Mouse (Mus musculus) heart, postnatal 4 days (tissue): ENCODE measurements at regions not wholly inside any gene's neighbourhood (a gene's known extent, or its start where the extent isn't known, plus 50 kb on each side); places are given as distances from the start of the nearest gene placed in this dataset.
A peak's percentile ranks its signal among the peaks of the same experiment; 100 is the strongest.

Source experiments
- DNase-seq: peaks from one replicate; pipeline ENCODE4 v3.0.0; 2021

- DNase-seq: no peak
Observed at GRCm38 (mm10) chr6:31283973-31284372, 114.6 kb upstream of the Mkln1 start.

DNA sequence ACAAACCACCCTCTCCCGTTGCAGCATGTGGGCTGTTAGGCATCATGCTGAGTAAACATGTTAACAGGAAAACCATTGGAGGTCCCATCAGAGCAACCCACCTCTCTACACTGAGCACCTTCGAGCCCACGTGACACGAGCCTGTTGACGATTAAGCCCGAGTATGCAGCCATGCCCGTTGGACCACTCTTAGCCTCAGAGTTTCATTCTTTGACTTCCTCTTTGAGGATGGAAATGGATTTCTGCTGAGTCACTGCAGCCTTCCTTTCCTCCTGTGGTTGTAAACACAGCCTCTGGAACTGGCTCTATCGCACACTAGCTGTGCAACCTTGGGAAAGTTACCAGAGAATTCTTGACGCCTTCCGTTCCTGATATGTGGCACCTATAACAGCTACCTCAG lies 114.1 kb upstream of the Mkln1 start:
- no peak for DNase-seq

- DNase-seq: no peak
Observed at GRCm38 (mm10) chr6:31285064-31285463, 113.5 kb upstream of the Mkln1 start.

GRCm38 (mm10) chr6:31285981-31286737 lies 112.4 kb upstream of the Mkln1 start:
- no peak for DNase-seq

DNA sequence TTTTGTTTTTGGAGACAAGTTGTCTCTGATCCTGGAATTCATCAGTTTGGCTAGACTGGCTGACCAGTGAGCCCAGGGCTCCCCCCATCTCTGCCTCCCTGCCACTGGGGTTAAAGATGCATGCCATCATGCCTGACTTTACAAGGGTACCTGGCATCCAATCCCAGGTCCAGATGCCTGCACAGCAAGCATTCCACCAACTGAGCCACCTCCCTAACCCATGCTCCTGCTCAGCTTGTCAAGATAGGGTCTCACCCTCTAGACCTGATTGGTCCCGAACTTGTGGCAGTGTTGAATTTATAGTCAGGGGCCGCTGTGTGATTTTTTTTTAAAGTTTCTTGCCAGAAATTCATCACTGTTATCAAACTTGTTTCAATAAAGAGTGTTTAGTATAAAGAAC lies 111.4 kb upstream of the Mkln1 start:
- no peak for DNase-seq

DNA sequence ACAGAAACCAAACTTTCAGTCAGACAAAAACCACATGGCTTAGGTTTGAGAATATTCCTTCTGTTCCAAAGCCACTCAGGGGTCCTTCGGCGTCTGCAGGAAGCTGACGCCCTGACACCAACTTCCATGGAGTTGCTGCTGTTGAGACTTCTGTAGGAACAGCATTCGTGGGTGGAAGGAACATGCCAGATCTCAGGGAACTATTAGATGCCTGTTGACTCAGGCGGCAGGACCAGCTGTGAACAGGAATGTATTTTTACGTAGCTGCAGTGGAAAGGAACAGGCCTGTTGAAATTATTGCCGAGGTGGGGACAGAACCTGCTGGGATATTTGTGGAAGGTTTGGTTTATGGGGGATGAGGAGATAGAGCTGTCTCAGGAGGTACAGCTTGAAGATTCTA lies 110.8 kb upstream of the Mkln1 start:
- DNase-seq: no peak

GRCm38 (mm10) chr6:31288421-31289233 lies 109.9 kb upstream of the Mkln1 start:
- DNase-seq: peak; percentile 22

GRCm38 (mm10) chr6:31289234-31289486 lies 109.4 kb upstream of the Mkln1 start:
- DNase-seq: no peak

GRCm38 (mm10) chr6:31292081-31292480 lies 106.5 kb upstream of the Mkln1 start:
- DNase-seq: no peak

- DNase-seq: no peak
Observed at GRCm38 (mm10) chr6:31293008-31293407, 105.5 kb upstream of the Mkln1 start.

DNA sequence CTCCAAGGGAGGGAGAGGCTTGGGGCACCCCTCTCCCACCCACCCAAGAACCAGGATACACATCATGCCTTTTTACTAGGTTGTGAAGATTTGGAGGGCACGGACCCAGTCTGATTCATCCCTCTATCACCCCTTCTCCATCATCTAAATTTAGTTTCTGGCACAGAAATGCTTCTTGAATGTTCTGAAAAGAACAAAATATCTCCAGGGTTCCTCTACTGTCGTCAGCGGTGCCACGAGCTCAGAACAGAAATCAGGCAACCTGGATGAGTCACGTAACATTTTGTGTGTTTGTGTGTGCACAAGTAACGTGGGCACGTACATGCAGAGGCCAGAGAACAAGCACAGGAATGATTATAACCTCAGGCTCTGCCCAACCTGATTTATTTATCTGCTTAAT lies 99.1 kb upstream of the Mkln1 start:
- DNase-seq: no peak

- DNase-seq: no peak
Observed at GRCm38 (mm10) chr6:31305736-31306135, 92.8 kb upstream of the Mkln1 start.

- DNase-seq: peak; percentile 42
Observed at GRCm38 (mm10) chr6:31307047-31307633, 91.4 kb upstream of the Mkln1 start.

- DNase-seq: no peak
Observed at GRCm38 (mm10) chr6:31307899-31308298, 90.6 kb upstream of the Mkln1 start.

DNA sequence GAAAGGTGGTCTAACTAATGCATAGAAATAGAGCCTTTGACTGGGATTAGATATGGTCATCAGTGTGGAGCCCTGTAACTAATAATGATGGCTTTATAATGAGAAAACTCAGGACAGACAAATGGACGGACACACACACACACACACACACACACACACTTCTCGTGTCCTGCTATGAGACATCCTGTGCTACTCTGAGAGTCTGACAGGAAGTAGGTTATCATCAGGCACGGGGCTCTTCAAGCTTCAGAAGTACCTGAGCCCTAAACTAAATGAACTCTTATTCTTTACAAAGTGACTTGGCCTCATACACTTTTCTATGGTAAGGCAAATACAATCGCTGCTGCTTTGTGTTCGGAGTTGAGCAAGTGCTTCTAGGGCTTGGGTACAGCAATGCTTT lies 87.9 kb upstream of the Mkln1 start:
- no peak for DNase-seq

DNA sequence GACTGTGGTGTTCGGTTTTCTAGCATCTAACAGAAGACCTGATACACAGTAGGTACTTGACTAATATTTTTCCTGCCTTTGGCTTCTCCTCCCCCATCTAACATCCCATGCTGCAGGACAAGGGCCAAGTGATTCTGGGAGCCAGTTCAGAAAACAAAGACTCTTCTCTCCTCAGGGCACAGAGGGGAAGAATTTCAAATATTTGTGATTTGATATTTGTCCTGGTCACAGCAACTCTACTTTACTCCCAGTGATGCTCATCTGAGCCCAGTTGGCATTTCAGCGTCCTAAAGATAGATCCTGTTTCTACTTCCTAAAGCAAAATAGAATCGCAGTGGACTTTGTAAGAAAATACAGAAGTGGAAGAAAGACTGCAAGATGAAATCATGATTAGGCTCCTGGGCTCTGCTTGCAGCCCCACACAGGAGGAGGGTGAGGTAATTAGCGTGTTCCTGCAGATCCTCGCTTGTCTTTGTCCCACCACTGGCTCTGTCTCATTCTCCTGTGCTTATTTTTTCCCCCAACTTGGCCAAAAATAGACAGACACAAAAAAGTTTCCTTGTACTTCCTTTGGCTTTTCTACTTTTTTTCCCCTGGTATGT lies 84.6 kb upstream of the Mkln1 start:
- no peak for DNase-seq

DNA sequence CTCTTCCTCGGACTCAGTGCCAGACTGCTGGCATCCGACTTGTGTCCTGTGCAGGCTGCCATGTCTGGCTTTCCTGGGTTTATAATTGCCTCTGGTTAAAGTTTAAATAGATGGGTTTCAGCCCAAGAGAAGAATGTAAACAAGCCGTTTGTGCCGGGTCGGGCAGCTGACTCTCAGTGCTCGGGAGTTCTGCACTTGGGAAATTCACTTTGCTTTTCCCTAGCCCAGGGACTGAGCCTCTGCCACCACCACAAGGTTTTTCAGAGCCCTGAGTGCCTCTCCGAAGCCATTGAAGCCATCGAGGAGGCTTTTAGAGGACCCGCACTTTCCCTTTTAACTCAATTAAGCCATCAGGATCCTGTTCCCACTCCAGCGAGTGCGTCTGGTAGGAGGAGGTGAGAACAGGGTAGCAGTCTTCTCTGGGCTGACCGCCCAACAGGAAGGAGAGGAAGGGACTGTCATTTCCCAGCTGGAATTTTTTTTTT lies 80.8 kb upstream of the Mkln1 start:
- peak; percentile 28 for DNase-seq

DNA sequence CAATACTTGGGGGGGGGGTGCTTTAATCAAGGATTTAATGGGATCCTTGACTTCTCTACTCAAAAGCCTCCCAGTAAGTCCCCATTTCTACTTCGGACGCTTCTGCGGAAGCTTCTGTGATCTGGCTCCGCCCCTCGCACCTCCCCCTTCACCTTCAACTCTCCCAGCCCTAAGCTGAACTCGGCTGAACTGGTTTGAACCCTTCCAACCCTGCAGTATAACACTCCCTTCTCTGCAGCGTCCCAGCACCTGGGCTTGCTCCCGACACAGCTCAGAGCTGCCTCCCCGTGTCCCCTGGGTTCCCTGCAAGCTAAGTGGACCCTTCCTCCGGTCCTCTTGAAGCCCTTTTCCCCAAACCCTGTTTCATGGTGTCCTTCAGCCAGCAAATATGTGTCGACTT lies 80.0 kb upstream of the Mkln1 start:
- peak; percentile 61 for DNase-seq

DNA sequence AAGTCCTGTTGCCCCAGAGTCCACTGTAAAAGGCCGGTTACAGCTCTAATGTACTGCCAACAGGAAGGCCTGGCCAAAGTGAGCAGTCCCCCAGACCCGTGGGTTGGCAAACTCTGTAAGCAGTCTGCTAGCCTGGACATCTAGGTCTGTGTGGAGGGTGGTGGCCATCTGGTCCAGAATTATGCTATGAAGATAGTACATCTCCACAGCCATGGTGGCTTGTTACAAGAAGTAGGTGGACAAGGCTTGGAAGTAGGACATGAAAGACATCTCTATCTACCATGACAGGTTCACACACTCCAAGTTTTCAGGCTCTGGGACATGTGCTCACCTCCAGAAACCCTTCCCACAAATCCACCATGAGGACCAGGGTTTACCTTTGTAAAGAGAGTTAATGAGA lies 79.1 kb upstream of the Mkln1 start:
- no peak for DNase-seq

- no peak for DNase-seq
Observed at GRCm38 (mm10) chr6:31320141-31320830, 78.2 kb upstream of the Mkln1 start.

- DNase-seq: no peak
Observed at GRCm38 (mm10) chr6:31321066-31321846, 77.3 kb upstream of the Mkln1 start.

GRCm38 (mm10) chr6:31321902-31322301 lies 76.6 kb upstream of the Mkln1 start:
- peak; percentile 67 for DNase-seq
